Mouse (Mus musculus) lung, embryonic 14.5 days (tissue): Measurements from ENCODE around the gene Agr2. TPM values are rescaled to one million over a fixed set of nuclear protein-coding genes. Genes with fewer than 3 reads are reported as not detected.
A peak's percentile ranks its signal among the peaks of the same experiment; 100 is the strongest.

Experiments
- ATAC-seq: fragments of 200-750 bp; cut with Nextera tagmentation; 2 replicates; pipeline ENCODE4 v1.8.0; 2017; ENCODE audit warnings: mild to moderate bottlenecking, moderate TSS enrichment, moderate library complexity; ENCODE audit not compliant: insufficient read depth
- DNase-seq: peaks from one replicate; pipeline ENCODE4 v3.0.0-alpha.2; 2015
- H3K27ac ChIP-seq: fragments of 300-500 bp; sonication (generic); 2 replicates; pipeline ENCODE4 v1.5.1; 2014; ENCODE audit warnings: low read depth, mild to moderate bottlenecking, moderate library complexity
- H3K27me3 ChIP-seq: fragments of 300-500 bp; sonication (generic); 2 replicates; pipeline ENCODE4 v1.6.1; 2014; ENCODE audit warnings: low read length, control low read depth; ENCODE audit not compliant: insufficient read depth
- H3K36me3 ChIP-seq: fragments of 300-500 bp; sonication (generic); 2 replicates; pipeline ENCODE4 v1.6.1; 2014; ENCODE audit warnings: control low read depth; ENCODE audit not compliant: insufficient read depth
- H3K4me1 ChIP-seq: fragments of 300-500 bp; sonication (generic); 2 replicates; pipeline ENCODE4 v1.6.1; 2014; ENCODE audit warnings: antibody characterized with exemption, control low read depth; ENCODE audit not compliant: insufficient read depth
- H3K4me2 ChIP-seq: fragments of 300-500 bp; sonication (generic); 2 replicates; pipeline ENCODE4 v1.6.1; 2014; ENCODE audit warnings: mild to moderate bottlenecking
- H3K4me3 ChIP-seq: fragments of 300-500 bp; sonication (generic); 2 replicates; pipeline ENCODE4 v1.5.1; 2014; ENCODE audit warnings: low read depth, low read length
- H3K9ac ChIP-seq: fragments of 300-500 bp; sonication (generic); 2 replicates; pipeline ENCODE4 v1.6.1; 2014
- H3K9me3 ChIP-seq: fragments of 300-500 bp; sonication (generic); 2 replicates; pipeline ENCODE4 v1.6.1; 2016; ENCODE audit warnings: low read depth, low read length, control low read depth
- CTCF ChIP-seq: IDR thresholded peaks from 2 replicates; pipeline ENCODE4 v1.5.1; 2016; ENCODE audit warnings: antibody characterized with exemption, low read depth
- WGBS: fragments of 180-500 bp; shearing (Covaris S2); extraction: QIAGEN DNeasy Blood & Tissue Kit; methylation state at CpG from one replicate; pipeline ENCODE4 v1.1.7; 2014; 5-methylcytosine and 5-hydroxymethylcytosine counted together
- polyA plus RNA-seq: library from polyadenylated mRNA; unstranded; fragments of >200 nt; fragmentation: Nextera tagmentation; extraction: Ambion mirVana; gene quantifications from 2 replicates; pipeline ENCODE4 v1.2.1, GENCODE M21; 2014

Agr2 gene
- polyA plus RNA-seq, 1 experiment from 2014 or later, result 0.41 TPM

GRCm38 (mm10) chr12:36020710-36021109, 28.0 kb downstream of the Agr2 start:
- Histone ChIP-seq H3K36me3 (no peaks in the 10 kb centered on the region; the same call in 1 of the 2 replicates), H3K9ac (no peak overlapping the region), H3K27me3 (no peaks in the 10 kb centered on the region), H3K4me2 (no peak overlapping the region), H3K27ac (no peak overlapping the region), H3K4me3 (no peak overlapping the region), H3K9me3 (no peaks in the 10 kb centered on the region), H3K4me1 (no peaks in the 10 kb centered on the region)
- TF ChIP-seq CTCF, result no peak
- 80% methylated on average over 2 of the region's 2 CpGs for WGBS
- DNase-seq (no peak), ATAC-seq (no peak)

- Histone ChIP-seq H3K27ac (no peak overlapping the region), H3K4me3 (no peak overlapping the region), H3K9me3 (no peaks in the 10 kb centered on the region), H3K4me1 (0 out of 2 replicates have a peak, but pooled peaks cover 4% of the 10 kb centered on the region), H3K27me3 (no peaks in the 10 kb centered on the region), H3K9ac (no peak overlapping the region), H3K4me2 (no peak overlapping the region), H3K36me3 (no peaks in the 10 kb centered on the region)
- DNase-seq, result no peak
- 90% methylated on average over 4 of the region's 4 CpGs for WGBS
- ATAC-seq, result no peak
- no peak for TF ChIP-seq CTCF
Observed at GRCm38 (mm10) chr12:36026126-36026525, 33.4 kb downstream of the Agr2 start.

- Histone ChIP-seq H3K9ac (no peak overlapping the region), H3K36me3 (no peaks in the 10 kb centered on the region), H3K4me2 (no peak overlapping the region), H3K4me3 (no peak overlapping the region), H3K4me1 (0 out of 2 replicates have a peak, but pooled peaks cover 4% of the 10 kb centered on the region), H3K27ac (no peak overlapping the region), H3K9me3 (no peaks in the 10 kb centered on the region), H3K27me3 (no peaks in the 10 kb centered on the region)
- ATAC-seq (no peak), DNase-seq (no peak)
- TF ChIP-seq CTCF, result no peak
- 85% methylated on average over 2 of the region's 2 CpGs for WGBS
Observed at GRCm38 (mm10) chr12:36027171-36027570, 34.5 kb downstream of the Agr2 start.

- H3K4me3 ChIP-seq, result no peak overlapping the region
- DNase-seq (peak; percentile 22), ATAC-seq (no peak)
- H3K4me1 ChIP-seq, result 0 out of 2 replicates have a peak, but pooled peaks cover 4% of the 10 kb centered on the region
- H3K27me3 ChIP-seq, result no peaks in the 10 kb centered on the region
- no peak overlapping the region for H3K27ac ChIP-seq
- no peak overlapping the region for H3K4me2 ChIP-seq
- H3K9me3 ChIP-seq, result no peaks in the 10 kb centered on the region
- no peak overlapping the region for H3K9ac ChIP-seq
- no peaks in the 10 kb centered on the region for H3K36me3 ChIP-seq
- 50% methylated on average over 5 of the region's 5 CpGs for WGBS
- TF ChIP-seq CTCF, result no peak
Observed at GRCm38 (mm10) chr12:36028968-36029645, 36.4 kb downstream of the Agr2 start.

- WGBS, result 64% methylated on average over 4 of the region's 6 CpGs
- Histone ChIP-seq H3K9ac (no peak overlapping the region), H3K4me1 (0 out of 2 replicates have a peak, but pooled peaks cover 4% of the 10 kb centered on the region), H3K4me2 (no peak overlapping the region), H3K4me3 (no peak overlapping the region), H3K36me3 (no peaks in the 10 kb centered on the region), H3K27me3 (no peaks in the 10 kb centered on the region), H3K27ac (no peak overlapping the region), H3K9me3 (no peaks in the 10 kb centered on the region)
- ATAC-seq (no peak), DNase-seq (no peak)
- no peak for TF ChIP-seq CTCF
Observed at GRCm38 (mm10) chr12:36029687-36030086, 37.0 kb downstream of the Agr2 start.

GRCm38 (mm10) chr12:36030660-36031363, 38.1 kb downstream of the Agr2 start:
- no peaks in the 10 kb centered on the region for H3K36me3 ChIP-seq
- ATAC-seq, result 0 out of 2 replicates have a peak, but pooled peaks have one; percentile 31
- H3K4me3 ChIP-seq, result no peak overlapping the region
- TF ChIP-seq CTCF, result no peak
- no peaks in the 10 kb centered on the region for H3K9me3 ChIP-seq
- no peaks in the 10 kb centered on the region for H3K27me3 ChIP-seq
- 0 out of 2 replicates have a peak, but pooled peaks cover 4% of the 10 kb centered on the region for H3K4me1 ChIP-seq
- WGBS, result 68% methylated on average over 12 of the region's 12 CpGs
- H3K27ac ChIP-seq, result no peak overlapping the region
- no peak overlapping the region for H3K9ac ChIP-seq
- H3K4me2 ChIP-seq, result no peak overlapping the region
- DNase-seq, result peak; percentile 15

GRCm38 (mm10) chr12:36032419-36032818, 39.7 kb downstream of the Agr2 start:
- 64% methylated on average over 4 of the region's 4 CpGs for WGBS
- Histone ChIP-seq H3K4me2 (no peak overlapping the region), H3K4me1 (0 out of 2 replicates have a peak, but pooled peaks cover 4% of the 10 kb centered on the region), H3K27me3 (no peaks in the 10 kb centered on the region), H3K9me3 (no peaks in the 10 kb centered on the region), H3K4me3 (no peak overlapping the region), H3K36me3 (no peaks in the 10 kb centered on the region), H3K27ac (0 out of 2 replicates have a peak overlapping the region, but pooled peaks have one; percentile 31), H3K9ac (no peak overlapping the region)
- DNase-seq (peak; percentile 37), ATAC-seq (no peak)
- TF ChIP-seq CTCF, result no peak
